Mouse (Mus musculus): ENCODE measurements around the gene Apba3.

The Apba3 gene

DNA sequence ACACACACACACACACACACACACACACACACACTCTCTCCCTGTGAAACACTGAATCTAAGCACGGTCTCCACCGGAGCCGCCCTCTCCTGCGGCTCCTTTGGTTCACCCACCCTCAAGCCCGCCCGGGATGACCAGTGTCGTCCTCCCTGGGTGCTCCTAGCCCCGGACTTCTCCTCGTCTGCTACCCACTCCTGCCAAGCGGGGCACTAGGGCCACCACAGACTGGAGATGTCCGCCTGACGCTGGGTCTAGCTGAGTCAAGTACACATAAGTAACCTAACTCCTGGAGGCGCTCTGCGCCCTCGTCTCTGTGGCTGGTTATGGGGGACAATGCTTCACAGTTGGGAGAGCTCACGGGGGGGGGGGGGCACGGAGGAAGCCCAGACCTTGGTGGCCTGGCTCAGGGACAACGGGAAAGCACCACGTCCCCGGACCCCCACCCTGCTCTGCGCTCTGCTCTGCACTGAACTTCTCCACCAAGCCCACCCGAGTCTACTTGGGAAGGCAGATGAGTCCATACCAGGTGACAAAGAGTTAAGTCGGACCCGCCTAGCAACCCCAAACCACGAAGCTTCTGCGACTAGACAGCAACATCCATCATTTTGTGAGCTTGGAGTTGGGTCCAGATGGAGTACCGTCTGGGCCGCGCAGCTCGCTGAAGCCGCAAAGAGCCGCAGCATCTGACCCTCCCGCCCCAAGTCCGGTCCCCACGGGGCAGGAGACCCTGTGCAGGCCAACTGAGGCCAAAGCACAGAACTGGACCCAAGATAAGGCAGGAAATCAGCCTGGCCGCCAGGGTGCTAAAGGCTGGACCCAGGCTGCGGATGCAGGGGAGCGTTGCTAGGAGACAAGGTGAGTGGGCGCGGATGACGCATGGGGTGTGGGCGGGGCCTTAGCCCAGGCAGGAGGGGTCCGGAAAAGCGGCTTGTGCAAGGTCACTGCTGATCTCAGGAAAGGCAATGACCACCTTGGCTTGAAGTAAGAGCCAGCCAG is 14.0 kb upstream of the Apba3 start, which contains the start of gene Matk:
Matk (plus strand) TSS at position 512 of the 996 bp plus-strand sequence.
- in situ Hi-C loops (cut with MboI, MseI) = no loop called here

DNA sequence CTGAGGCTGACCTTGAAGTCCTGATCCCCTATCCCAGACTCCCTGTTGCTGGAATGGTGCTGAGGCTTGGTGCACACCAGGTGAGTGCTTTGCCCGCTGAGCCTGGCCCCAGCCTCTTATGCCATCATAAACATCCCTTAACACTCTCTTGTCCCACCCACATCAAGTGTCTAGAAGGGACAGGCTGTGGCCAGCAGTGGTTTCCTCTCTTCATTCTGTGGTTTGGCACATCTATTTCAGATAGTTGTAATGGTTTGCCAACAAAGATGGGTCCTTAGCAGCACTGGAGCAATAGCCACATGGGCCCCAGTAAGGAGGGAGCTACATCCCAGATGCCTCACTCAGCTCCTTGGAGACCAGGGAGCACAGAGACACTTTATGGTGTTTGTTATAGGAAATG is 11.9 kb upstream of the Apba3 start:
- in situ Hi-C loops (cut with MboI, MseI) = no loop called here

DNA sequence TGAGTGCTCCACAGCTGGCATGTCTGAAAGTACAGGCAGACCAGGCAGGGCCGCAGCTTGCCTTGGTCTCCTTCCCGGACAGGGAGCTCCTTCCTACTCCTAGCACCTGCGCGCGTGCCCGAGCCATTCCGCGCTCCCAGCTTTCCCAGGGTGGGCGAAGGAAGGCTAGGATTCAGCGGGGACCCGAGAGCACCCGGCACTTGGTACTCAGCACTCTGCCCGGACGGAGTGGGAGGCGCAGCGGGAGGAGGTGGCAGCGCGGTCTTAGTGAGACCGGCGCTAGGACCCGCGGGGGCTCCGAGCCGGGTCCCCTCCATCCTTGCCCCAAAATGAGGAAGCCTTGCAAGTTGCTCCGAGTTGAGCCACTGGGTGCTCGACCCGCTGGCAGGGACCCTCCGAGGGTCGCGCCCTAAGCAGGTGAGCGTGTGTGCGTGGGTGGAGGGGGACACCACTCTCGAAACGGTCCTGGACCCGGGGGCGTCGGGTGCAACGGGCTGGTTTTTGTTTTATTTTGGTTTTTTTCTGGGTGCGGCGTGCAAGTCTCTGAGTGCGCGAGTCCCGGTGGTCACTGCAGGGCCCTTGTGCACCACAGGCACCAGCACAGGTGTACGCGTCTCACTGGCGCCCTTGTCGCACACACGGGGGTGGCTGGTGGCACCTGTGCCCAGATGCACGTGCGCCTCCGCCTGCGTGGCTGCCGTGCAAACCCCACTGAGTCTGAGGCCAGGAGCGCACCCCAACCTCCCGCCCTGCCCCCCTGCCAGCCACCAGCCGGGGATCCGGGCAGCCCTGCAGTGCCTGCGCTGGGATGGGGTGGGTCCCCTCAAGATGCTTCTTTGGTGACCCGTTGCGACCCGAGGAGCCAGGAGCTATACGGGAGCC is 9.4 kb upstream of the Apba3 start:
- in situ Hi-C loops (cut with MboI, MseI) = no loop called here

DNA sequence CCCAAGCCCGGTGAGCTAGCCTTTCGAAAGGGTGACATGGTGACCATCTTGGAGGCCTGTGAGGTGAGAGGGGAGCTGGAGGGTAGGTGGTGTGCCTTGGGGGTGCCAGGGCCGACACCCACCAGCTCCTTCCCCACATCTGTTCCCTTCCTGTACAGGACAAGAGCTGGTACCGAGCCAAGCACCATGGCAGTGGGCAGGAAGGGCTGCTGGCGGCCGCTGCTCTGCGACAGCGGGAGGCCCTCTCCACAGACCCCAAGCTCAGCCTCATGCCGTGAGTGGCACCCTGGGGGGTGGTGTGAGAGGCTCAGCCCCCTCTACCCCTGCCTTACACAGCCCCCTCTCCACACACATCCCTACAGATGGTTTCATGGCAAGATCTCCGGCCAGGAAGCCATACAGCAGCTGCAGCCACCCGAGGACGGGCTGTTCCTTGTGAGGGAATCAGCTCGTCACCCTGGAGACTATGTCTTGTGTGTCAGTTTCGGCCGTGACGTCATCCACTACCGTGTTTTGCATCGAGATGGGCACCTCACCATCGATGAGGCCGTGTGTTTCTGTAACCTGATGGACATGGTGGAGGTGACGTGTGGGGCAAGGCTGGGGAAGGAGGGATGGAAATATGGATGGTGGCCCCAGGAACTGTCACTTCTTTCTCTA is 7.4 kb upstream of the Apba3 start:
- in situ Hi-C loops (cut with MboI, MseI) = no loop called here

DNA sequence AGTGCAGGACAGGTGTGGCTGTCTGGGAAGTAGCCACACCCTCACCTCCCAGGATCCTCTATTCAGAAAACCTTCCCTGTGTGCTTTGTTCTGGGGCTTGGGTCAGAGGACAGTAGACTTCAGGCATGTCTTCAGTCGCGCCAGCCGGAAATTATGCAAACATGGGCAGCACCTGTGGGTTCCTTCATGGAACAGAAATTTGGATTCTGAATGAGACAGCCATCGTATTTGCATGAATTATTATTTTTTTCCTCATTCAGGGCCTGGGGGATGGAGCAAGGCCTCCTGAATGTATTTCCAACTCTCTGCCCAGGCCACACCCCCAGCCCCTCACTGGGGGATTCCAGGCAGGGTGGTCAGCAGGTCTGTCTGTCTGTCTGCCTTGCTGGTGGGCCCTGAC is 5.7 kb upstream of the Apba3 start:
- in situ Hi-C loops (cut with MboI, MseI) = no loop called here

DNA sequence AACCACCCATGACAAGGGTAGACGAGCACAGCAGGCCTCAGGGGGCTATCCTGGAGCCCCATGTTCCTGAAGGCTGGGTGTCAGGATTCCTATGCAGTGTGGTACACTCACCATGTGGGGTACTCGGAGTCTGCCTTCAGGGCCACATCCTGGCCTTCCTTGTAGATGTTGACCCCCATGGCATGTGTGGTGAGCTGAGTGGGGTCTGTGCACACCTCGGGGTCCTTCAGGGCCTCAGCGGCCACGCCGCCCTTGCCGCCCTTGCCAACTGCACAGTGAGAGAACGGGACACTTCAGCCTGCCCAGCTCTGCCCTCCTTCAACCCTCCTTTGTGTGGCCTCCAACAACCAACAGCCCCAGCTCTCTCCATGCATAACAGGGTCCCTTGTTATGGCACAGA is 1.2 kb upstream of the Apba3 start:
- in situ Hi-C loops (cut with MboI, MseI) = no loop called here

DNA sequence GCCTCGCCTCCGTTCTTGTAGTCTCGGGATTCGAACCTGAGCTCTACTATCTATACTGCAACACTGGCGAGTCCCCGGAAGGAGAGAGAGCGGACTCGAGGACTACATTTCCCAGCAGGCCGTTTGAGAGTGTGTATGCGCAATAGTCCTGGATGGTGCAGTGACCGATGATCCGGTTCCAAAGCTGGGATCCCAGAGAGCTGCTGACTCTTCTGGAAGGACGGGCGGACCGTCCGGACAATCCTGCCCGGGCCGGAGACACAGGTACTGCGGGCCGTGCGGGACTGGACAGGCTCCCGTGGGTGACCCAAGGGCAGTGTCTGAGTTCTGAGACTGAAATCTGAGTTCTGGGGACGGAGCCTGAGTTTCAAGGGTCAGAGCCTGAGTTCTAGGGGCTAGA is 1.3 kb downstream of the Apba3 start:
- in situ Hi-C loops (cut with MboI, MseI) = no loop called here

DNA sequence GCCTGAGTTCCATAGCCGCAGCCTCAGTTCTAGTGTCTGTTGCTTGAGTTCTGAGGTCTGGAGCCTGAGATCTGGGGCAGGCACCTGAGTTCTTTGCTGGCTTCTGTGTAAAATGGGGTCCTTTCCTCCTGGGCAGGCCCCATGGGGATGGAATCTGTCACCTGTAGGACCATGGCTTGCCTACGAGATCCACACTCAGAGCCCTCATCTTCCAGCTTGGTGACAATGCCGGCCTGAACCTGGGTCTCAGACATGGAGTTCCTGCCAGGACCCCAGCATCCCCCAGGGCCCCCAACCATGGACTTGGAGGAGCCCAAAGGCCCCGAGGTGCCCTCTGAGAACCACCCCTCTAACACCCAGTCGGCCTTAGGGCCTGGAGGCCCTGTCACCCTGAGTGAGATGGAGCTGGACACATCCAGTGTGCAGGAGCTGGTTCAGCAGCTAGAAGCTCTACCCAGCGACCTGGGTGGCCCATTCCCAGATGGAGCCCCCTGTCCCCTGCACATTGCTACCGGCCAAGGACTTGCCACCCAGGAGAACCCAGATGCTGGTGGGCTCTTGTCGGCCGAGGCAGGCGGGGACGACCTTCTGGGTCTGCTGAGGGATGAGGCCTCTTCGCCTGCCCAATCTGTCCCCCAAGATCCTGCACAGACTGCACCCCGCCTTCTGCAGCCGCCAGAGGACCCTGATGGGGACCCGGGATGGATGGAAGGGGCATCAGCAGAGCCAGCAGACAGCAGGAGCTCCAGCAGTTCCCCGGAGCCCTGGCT is 2.1 kb downstream of the Apba3 start:
- in situ Hi-C loops (cut with MboI, MseI) = no loop called here

DNA sequence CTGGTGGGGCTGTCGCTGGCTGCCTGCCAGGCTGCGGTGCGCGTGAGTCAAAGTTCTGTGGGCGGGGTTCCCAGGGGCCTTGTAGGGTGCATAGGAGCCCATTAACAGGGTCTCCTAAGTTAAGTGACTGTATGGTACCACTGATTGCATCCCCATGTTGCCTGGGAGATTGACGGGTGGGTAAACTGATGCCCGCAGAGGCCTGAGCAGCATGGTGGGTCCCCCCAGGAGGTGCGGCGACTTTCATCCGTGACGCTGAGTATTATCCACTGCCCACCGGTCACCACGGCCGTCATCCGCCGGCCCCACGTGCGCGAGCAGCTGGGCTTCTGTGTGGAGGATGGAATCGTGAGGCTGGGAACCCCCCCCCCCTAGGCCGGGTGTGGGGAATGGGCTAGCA is 5.6 kb downstream of the Apba3 start:
- in situ Hi-C loops (cut with MboI, MseI) = no loop called here

DNA sequence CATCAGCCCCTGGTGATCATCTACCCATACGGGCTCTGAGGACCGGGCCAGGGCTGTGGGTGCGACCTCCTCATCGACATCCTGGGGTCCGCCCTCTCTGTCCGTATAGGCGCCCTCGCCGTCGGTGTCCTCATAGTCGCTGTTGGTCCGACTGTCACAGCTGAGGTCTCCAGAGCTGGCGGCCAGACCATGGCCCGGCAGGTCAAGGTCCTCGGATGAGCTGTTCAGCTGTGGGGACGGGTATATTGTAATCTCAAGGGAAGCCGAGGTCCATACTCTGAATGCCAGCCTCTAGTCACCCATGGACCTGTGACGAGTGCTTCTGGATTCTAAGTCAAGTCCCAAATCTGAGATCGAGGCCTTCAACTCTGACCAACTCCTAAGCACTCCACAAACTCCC is 7.1 kb downstream of the Apba3 start:
- in situ Hi-C loops (cut with MboI, MseI) = no loop called here

DNA sequence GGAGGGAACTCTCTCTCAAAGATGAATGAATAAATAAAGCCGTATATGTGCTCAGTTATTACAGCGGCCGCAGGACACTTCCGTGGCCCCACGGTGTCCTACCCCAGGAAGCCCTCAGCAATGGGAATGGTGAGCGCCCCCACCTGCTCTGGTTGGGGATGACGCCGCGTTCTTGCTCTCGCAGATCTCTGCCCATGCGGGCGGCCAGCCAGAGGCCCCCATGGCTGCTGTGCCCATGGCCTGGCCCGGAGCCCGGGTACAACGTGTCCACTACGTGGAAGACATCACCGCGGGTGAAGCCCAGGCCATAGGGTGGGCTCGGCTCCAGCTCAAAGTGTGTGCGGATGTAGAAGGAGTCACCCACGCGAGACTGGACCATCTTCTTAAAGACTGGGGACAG is 10.9 kb downstream of the Apba3 start:
- in situ Hi-C loops (cut with MboI, MseI) = no loop called here

DNA sequence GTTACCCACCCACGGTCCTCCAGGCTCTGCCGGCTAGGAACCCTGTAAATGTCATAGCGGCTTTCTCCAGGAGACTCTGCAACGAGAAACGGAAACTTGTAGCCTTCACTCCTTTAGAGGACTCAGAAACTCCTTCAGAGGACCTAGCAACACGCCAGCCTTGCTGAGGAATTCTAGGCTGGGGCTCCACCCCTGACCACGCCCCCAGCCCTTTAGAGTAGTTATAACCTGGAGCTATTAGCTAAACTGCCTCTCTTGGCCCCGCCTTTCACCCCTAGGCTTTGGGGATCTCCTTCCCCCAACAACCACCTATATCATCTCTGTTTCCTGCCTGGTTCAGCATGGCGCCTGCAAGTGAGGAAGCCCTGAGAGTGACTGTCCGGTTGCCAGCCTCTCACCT is 12.7 kb downstream of the Apba3 start:
- in situ Hi-C loops (cut with MboI, MseI) = no loop called here

DNA sequence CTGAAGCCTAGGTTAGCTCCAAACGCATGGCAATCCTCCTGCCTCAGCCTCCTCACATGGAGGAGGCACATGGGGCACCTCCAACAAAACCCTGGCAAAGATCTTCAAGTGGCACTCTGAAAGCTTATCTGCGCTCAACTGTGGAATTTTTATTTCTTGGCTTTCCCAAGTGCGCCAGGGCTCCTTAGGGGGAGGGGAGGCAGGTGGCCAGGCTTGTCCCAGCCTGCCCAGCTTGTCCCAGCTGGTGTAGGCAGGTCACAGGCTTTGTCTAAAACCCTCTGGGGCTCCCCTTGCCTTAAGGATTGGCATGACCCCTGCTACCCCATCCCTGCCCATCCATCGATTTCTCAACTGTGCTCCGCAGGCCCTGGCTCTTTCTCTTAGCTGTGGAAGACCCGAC is 17.4 kb downstream of the Apba3 start:
- in situ Hi-C loops (cut with MboI, MseI) = no loop called here

DNA sequence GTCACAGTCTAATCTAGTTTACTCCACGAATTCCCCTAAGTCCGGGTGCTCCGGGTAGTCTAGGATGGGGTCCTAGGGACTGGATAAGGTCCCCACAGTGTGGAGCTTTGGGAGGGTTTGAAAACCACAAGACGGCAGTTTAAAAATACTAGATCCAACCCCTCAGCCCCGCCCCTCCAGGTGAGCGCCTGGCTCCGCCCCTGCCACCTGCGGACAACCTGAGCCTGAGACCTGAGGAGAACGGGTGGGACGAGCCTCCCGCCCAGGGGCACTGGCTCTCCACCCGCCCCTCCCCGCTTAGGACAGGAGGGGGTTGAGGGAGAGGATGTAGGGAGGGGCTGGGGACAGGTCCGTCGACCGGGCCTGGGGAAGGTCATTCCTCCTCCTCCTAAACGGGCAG is 18.0 kb downstream of the Apba3 start:
- in situ Hi-C loops (cut with MboI, MseI) = loop anchor here (5.0 kb wide), 1 partner anchor 38 kb away; the partner anchor contains the start of gene Cactin

DNA sequence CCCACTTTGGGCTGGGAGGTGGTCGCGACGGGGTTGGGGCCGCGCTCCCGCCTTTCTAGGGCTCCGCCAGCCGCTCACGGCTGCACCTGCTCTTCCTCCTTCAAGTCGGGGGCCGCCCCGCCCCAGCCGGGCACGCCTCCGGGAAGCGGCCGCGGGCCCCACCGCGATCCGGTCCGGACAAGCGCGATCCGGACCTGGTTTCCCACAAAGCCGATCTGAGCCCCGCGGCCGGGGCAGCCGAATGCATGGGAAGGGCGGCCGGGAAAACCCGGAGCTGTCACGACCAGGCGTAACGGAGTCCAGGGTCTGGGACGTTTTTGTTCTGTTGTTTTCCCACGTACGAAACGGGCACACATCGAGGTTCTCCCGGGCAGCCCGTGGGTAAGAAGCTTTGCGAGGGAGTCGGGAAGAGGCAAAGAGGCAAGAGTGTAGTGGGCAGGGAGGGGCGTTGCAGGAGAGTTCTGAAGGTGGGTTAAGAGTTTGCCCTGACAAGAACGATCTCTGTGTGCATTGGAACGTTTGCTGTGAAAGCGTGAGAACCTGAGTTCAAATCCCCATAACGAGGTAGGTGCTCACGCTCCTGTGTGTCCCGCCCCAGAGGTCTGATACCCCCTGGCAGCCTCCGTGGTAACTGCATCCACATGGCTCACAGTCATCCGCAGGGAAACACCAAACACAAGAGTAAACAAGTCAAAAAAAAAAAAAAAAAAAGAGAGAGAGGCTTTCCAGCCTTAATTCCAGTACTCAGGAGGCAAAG is 19.1 kb downstream of the Apba3 start:
- in situ Hi-C loops (cut with MboI, MseI) = loop anchor here (5.0 kb wide), 1 partner anchor 36 kb away; the partner anchor contains the start of gene Cactin

DNA sequence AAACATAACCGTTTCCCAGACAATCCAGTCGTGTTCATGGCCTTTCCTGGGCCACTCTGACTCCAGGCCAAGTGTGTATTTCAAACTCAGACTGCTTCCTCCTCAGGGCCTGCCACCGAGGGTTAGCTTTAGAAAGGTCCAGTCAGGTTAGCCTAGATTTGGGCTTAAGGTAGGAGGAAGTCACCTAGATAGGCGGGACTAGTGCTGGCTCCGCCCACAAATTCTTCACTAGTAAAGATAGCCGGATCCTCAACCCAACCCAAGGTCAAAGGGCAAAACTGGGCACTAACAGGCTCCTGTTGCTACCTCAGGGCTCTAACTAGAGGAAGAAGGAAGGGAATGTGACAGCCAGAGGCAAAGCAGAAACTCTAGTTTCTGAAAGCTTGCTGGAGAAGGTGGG is 19.8 kb downstream of the Apba3 start:
- in situ Hi-C loops (cut with MboI, MseI) = loop anchor here (5.0 kb wide), 1 partner anchor 36 kb away; the partner anchor contains the start of gene Cactin

DNA sequence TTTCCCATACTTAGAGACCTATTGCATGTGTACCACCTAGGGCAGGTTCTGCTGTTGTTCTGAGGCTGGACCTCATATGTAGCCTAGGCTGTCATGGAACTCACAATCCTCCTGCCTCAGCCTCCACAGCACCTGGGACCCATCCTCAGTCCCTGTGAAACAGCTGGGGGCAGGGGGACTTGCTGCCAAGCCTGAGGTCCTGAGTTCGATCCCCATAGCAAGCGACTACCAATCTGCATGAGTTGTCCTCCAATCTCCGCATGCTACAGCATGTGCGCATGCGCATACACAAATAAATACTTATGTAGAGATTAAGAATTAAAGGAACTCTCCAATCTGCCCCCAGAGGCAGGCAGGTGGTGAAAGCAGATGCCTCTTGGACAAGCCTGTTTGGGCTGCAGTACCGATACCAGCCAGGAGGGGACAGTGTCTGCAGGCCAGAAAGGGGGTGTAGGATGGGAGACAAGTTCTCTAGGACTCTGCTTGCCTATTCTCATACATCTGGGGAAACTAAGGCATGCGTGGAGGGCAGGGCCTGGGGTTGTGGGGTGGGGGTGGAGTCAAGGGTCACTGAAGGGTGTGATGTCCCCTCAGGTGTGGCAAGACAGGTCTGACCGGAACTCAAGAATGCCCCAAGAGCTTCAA is 20.9 kb downstream of the Apba3 start:
- in situ Hi-C loops (cut with MboI, MseI) = loop anchor here (5.0 kb wide), 1 partner anchor 35 kb away; the partner anchor contains the start of gene Cactin

DNA sequence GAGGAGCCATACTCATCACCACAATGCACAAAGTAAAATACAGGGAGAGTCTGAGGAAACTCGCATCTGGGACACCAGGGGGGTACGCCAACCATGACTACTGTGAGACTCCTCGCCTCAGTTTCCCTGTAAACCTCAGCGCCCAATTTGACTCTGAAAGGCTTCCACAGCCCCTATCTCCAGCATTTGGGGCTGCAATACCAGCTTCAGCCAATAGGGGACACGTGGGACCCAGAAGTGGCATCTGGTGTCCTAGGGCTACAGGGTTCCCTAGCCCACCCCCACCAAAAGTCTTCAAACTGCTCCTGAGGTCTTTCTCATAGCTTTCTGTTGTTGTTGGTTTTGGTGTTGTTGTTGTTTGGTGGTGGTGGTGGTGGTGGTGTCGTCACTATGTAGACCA is 21.8 kb downstream of the Apba3 start:
- in situ Hi-C loops (cut with MboI, MseI) = loop anchor here (5.0 kb wide), 1 partner anchor 34 kb away; the partner anchor contains the start of gene Cactin

DNA sequence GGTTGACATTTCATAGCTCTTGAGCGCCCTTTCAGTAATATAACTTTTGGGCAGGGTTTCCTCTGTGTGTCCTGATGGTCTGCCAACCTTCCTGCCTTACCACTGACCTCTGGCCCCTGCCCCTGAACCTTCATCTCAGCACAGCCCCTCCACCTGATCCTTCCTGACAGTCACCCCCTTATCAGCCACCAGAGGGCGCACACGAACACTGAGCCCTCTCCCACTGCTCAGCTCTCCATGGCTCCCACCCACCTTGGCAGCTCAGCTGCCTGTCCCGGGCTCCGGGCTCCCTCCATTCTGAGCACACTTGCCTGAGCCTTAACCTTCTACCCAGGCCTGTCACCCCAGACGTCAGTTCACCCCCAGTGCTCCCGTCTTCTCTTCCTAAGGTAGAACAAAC is 22.5 kb downstream of the Apba3 start:
- in situ Hi-C loops (cut with MboI, MseI) = loop anchor here (5.0 kb wide), 1 partner anchor 33 kb away; the partner anchor contains the start of gene Cactin

Data from T-helper 2 cell (primary cell).